Mouse (Mus musculus) Muller cell, postnatal 12 days (primary cell): ENCODE measurements around the gene 4933427D14Rik.

Experiments
- DNase-seq: peaks from one replicate; pipeline ENCODE4 v3.0.0-alpha.2; 2015; ENCODE audit errors: inconsistent ontology term

4933427D14Rik gene

GRCm38 (mm10) chr11:72207204-72207833 is at the start of gene 4933427D14Rik, which contains the start of gene Txndc17:
Gene 4933427D14Rik, minus strand, starts transcription at chr11:72207459.
Gene Txndc17, plus strand, starts transcription at chr11:72207547.
- DNase-seq, result peak; percentile 93

- no peak for DNase-seq
Measured at GRCm38 (mm10) chr11:72256441-72256840, 49.2 kb upstream of the 4933427D14Rik start.

GRCm38 (mm10) chr11:72255629-72256028 is 48.4 kb upstream of the 4933427D14Rik start:
- DNase-seq, result no peak

GRCm38 (mm10) chr11:72245196-72245753 is 38.0 kb upstream of the 4933427D14Rik start:
- no peak for DNase-seq

GRCm38 (mm10) chr11:72240062-72240860 is 33.0 kb upstream of the 4933427D14Rik start:
- DNase-seq, result no peak

- peak; percentile 92 for DNase-seq
Measured at GRCm38 (mm10) chr11:72234013-72234412, 26.8 kb upstream of the 4933427D14Rik start.

- DNase-seq, result no peak
Measured at GRCm38 (mm10) chr11:72232991-72233390, 25.7 kb upstream of the 4933427D14Rik start.

- DNase-seq, result no peak
Measured at GRCm38 (mm10) chr11:72232068-72232467, 24.8 kb upstream of the 4933427D14Rik start.

GRCm38 (mm10) chr11:72228513-72228912 is 21.3 kb upstream of the 4933427D14Rik start:
- no peak for DNase-seq

- DNase-seq, result no peak
Measured at GRCm38 (mm10) chr11:72226901-72227300, 19.6 kb upstream of the 4933427D14Rik start.

- peak; percentile 89 for DNase-seq
Measured at GRCm38 (mm10) chr11:72226020-72226791, 18.9 kb upstream of the 4933427D14Rik start.

- peak; percentile 70 for DNase-seq
Measured at GRCm38 (mm10) chr11:72224865-72225264, 17.6 kb upstream of the 4933427D14Rik start.

GRCm38 (mm10) chr11:72223414-72223813 is 16.2 kb upstream of the 4933427D14Rik start:
- DNase-seq, result no peak

- DNase-seq, result peak; percentile 55
Measured at GRCm38 (mm10) chr11:72221278-72221677, 14.0 kb upstream of the 4933427D14Rik start.

GRCm38 (mm10) chr11:72217116-72217515 is 9.9 kb upstream of the 4933427D14Rik start:
- no peak for DNase-seq

- DNase-seq, result peak; percentile 79
Measured at GRCm38 (mm10) chr11:72215410-72215797, 8.1 kb upstream of the 4933427D14Rik start, which contains the start of gene Med31. Gene Med31, minus strand, starts transcription at chr11:72215592.

GRCm38 (mm10) chr11:72214591-72215409 is 7.5 kb upstream of the 4933427D14Rik start:
- DNase-seq, result peak; percentile 98

GRCm38 (mm10) chr11:72207834-72208377 is 647 bp upstream of the 4933427D14Rik start:
- DNase-seq, result no peak

GRCm38 (mm10) chr11:72206341-72207203 is 687 bp downstream of the 4933427D14Rik start, which contains the start of gene Gm43951:
Gene Gm43951, minus strand, starts transcription at chr11:72206840.
- DNase-seq, result peak; percentile 25
